ENCODE assay signal across 8 mouse cellular contexts in the genomic region with DNA sequence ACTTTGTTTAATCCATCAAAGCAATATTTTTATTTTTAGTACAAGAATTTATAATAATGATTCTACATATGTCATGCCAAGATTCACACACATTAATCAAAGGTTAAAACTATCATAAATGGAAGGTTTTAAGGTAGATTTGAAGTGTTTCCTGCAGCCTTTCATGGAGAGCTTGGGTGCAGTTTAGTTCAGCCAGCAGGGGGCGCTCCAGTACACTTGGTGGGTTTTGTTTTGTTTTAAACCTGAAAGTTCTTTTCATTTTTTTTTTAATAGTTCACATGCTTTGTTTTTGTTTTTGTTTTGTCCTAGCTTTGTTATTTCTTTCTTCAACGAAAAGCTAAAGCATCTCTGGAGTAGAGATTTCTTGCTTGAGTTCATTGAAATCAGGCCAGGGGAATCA.
DNase-seq lines count a peak whose midpoint lies in the region; ATAC-seq and TF ChIP-seq lines count a peak whose summit lies in the region.

No protein-coding gene starts in this region.

- no peaks in the 10 kb centered on the region for H3K36me3 ChIP-seq in kidney, embryonic 14.5 days (ENCODE audit: control insufficient read depth, insufficient read depth, low read length)
- no peaks in the 10 kb centered on the region for H3K36me3 ChIP-seq in MEL (ENCODE audit: control insufficient read depth in 1 of 2, insufficient read depth in 2 of 2, low read length in 2 of 2)
- H3K36me3 ChIP-seq in embryonic facial prominence, embryonic 14.5 days (ENCODE audit: control insufficient read depth, insufficient read depth, low read length), result no peaks in the 10 kb centered on the region
- no peaks in the 10 kb centered on the region for H3K36me3 ChIP-seq in liver, embryonic 14.5 days (replicated peaks; ENCODE audit: control insufficient read depth, insufficient read depth, low read depth)

- H3K4me3 ChIP-seq in kidney, embryonic 14.5 days (ENCODE audit: low read length), result no peak overlapping the region
- no peak overlapping the region for H3K4me3 ChIP-seq in MEL (ENCODE audit: control insufficient read depth in 1 of 2, insufficient read depth in 1 of 2, low read depth in 2 of 2, low read length in 2 of 2)
- H3K4me3 ChIP-seq in embryonic facial prominence, embryonic 14.5 days (ENCODE audit: low read depth, low read length), result no peak overlapping the region
- H3K4me3 ChIP-seq in liver, embryonic 14.5 days (ENCODE audit: insufficient read depth in 1 of 2, low read depth in 2 of 2, low read length in 2 of 2), result no peak overlapping the region

- H3K9me3 ChIP-seq in kidney, embryonic 14.5 days (ENCODE audit: control insufficient read depth, low read length), result no peaks in the 10 kb centered on the region
- H3K9me3 ChIP-seq in MEL (replicated peaks; ENCODE audit: insufficient read depth, low read length), result no peaks in the 10 kb centered on the region
- H3K9me3 ChIP-seq in embryonic facial prominence, embryonic 14.5 days (ENCODE audit: control insufficient read depth, low read length), result no peaks in the 10 kb centered on the region
- H3K9me3 ChIP-seq in liver, embryonic 14.5 days (ENCODE audit: control insufficient read depth, low read length), result no peaks in the 10 kb centered on the region

- H3K27me3 ChIP-seq in kidney, embryonic 14.5 days (ENCODE audit: control insufficient read depth, insufficient read depth, low read length), result no peaks in the 10 kb centered on the region
- no peaks in the 10 kb centered on the region for H3K27me3 ChIP-seq in MEL (ENCODE audit: control insufficient read depth in 1 of 2, insufficient read depth in 2 of 2, low read length in 2 of 2)
- H3K27me3 ChIP-seq in embryonic facial prominence, embryonic 14.5 days (replicated peaks; ENCODE audit: control insufficient read depth, insufficient read depth, low read length), result no peaks in the 10 kb centered on the region
- no peaks in the 10 kb centered on the region for H3K27me3 ChIP-seq in liver, embryonic 14.5 days (ENCODE audit: control insufficient read depth, insufficient read depth, low read length)

- peak; percentile 37 for DNase-seq in kidney, adult 18-20 months
- DNase-seq in MEL (ENCODE audit: low read depth, low spot score), result peak; percentile 35
- DNase-seq in adrenal gland, postnatal 14 days, result peak; percentile 73
- peak; percentile 9 for DNase-seq in embryonic facial prominence, embryonic 14.5 days (ENCODE audit: low spot score)
- peak in 1 of 3 experiments; percentile 4 for DNase-seq in liver, embryonic 14.5 days (ENCODE audit: low read depth in 3 of 3, low spot score in 3 of 3)
- peak; percentile 8 for DNase-seq in telencephalon, adult 2 months (ENCODE audit: low read depth, low spot score)
- no peak for DNase-seq in natural killer cell, adult 2 months (ENCODE audit: low spot score in 2 of 2)

- H3K79me2 ChIP-seq in MEL (ENCODE audit: control insufficient read depth, insufficient read depth, low read length, poor library complexity), result no peaks in the 10 kb centered on the region

- 8% methylated on average over 2 of the region's 2 CpGs for WGBS in kidney, embryonic 14.5 days
- 9% methylated on average over 2 of the region's 2 CpGs for WGBS in embryonic facial prominence, embryonic 14.5 days
- WGBS in liver, embryonic 14.5 days (ENCODE audit: insufficient replicate concordance), result 0% methylated on average over 2 of the region's 2 CpGs

- peak; percentile 55 for TF ChIP-seq RAD21 in MEL (IDR thresholded peaks at IDR 0.05; ENCODE audit: low read depth, low read length)

- H3K9ac ChIP-seq in kidney, embryonic 14.5 days (ENCODE audit: low read depth, low read length), result no peak overlapping the region
- no peak overlapping the region for H3K9ac ChIP-seq in MEL (ENCODE audit: control insufficient read depth, low read depth, low read length, poor library complexity, severe bottlenecking)
- no peak overlapping the region for H3K9ac ChIP-seq in embryonic facial prominence, embryonic 14.5 days (ENCODE audit: low read depth, low read length)
- H3K9ac ChIP-seq in liver, embryonic 14.5 days (replicated peaks), result no peak overlapping the region

- no peak for TF ChIP-seq POLR2A in MEL (IDR thresholded peaks at IDR 0.05; ENCODE audit: control insufficient read depth in 1 of 2, insufficient read depth in 1 of 2, low read depth in 1 of 2, low read length in 2 of 2, poor library complexity in 1 of 2)

- TF ChIP-seq CTCF in MEL (IDR thresholded peaks at IDR 0.05 in 2 of 3, conservative IDR thresholded peaks at IDR 0.05 in 1 of 3; ENCODE audit: control insufficient read depth in 1 of 3, insufficient read depth in 1 of 3, low read depth in 2 of 3, low read length in 3 of 3, poor library complexity in 1 of 3, severe bottlenecking in 1 of 3), result peak; percentile 54 to 77 (median 63)
- peak; percentile 63 for TF ChIP-seq CTCF in liver, embryonic 14.5 days (IDR thresholded peaks at IDR 0.05; ENCODE audit: low read depth)

- no peak for ATAC-seq in kidney, embryonic 14.5 days (ENCODE audit: low FRiP score, low TSS enrichment)
- ATAC-seq in embryonic facial prominence, embryonic 14.5 days (ENCODE audit: low read depth), result no peak
- no peak for ATAC-seq in liver, embryonic 14.5 days (ENCODE audit: insufficient read depth)

- no peak overlapping the region for H3K27ac ChIP-seq in kidney, embryonic 14.5 days (ENCODE audit: low read depth, low read length)
- no peak overlapping the region for H3K27ac ChIP-seq in MEL (ENCODE audit: control insufficient read depth, low read depth, low read length)
- H3K27ac ChIP-seq in embryonic facial prominence, embryonic 14.5 days (replicated peaks; ENCODE audit: low read depth, low read length), result no peak overlapping the region
- no peak overlapping the region for H3K27ac ChIP-seq in liver, embryonic 14.5 days

- no peak for TF ChIP-seq EP300 in MEL (IDR thresholded peaks at IDR 0.05; ENCODE audit: low read depth in 1 of 2, low read length in 2 of 2)
- no peak for TF ChIP-seq EP300 in liver, embryonic 14.5 days (IDR thresholded peaks at IDR 0.05; ENCODE audit: low read depth)

- H3K4me2 ChIP-seq in kidney, embryonic 14.5 days (replicated peaks; ENCODE audit: low read depth, low read length), result no peak overlapping the region
- H3K4me2 ChIP-seq in embryonic facial prominence, embryonic 14.5 days (ENCODE audit: low read depth, low read length), result no peak overlapping the region
- H3K4me2 ChIP-seq in liver, embryonic 14.5 days (ENCODE audit: low read depth), result no peak overlapping the region

- no peaks in the 10 kb centered on the region for H3K4me1 ChIP-seq in kidney, embryonic 14.5 days (ENCODE audit: control insufficient read depth, insufficient read depth, low read length)
- no peaks in the 10 kb centered on the region for H3K4me1 ChIP-seq in MEL (ENCODE audit: control insufficient read depth in 1 of 2, insufficient read depth in 2 of 2, low read length in 2 of 2)
- H3K4me1 ChIP-seq in embryonic facial prominence, embryonic 14.5 days (ENCODE audit: control insufficient read depth, insufficient read depth, low read length), result no peaks in the 10 kb centered on the region
- H3K4me1 ChIP-seq in liver, embryonic 14.5 days (replicated peaks; ENCODE audit: control insufficient read depth in 2 of 2, insufficient read depth in 2 of 2, low read length in 1 of 2), result no peaks in the 10 kb centered on the region

TF ChIP-seq in MEL, 35 proteins besides CTCF, POLR2A, EP300 and RAD21:
- TF ChIP-seq NELFE (IDR thresholded peaks at IDR 0.05; ENCODE audit: low read depth, low read length) (no peak), MAFK (IDR thresholded peaks at IDR 0.05; ENCODE audit: borderline replicate concordance, low read depth, low read length) (no peak), TAL1 (IDR thresholded peaks at IDR 0.05; ENCODE audit: low read length) (no peak), MYB (IDR thresholded peaks at IDR 0.05; ENCODE audit: low read depth, low read length) (no peak), ZMIZ1 (IDR thresholded peaks at IDR 0.05; ENCODE audit: low read depth, low read length) (no peak), GABPA (IDR thresholded peaks at IDR 0.05; ENCODE audit: low read depth, low read length) (no peak), HCFC1 (IDR thresholded peaks at IDR 0.05; ENCODE audit: low read depth, low read length) (no peak), MYC (IDR thresholded peaks at IDR 0.05; ENCODE audit: low read depth, low read length) (no peak), USF1 (IDR thresholded peaks at IDR 0.05; ENCODE audit: low read depth, low read length) (no peak), E2F4 (IDR thresholded peaks at IDR 0.05; ENCODE audit: borderline replicate concordance, low read depth, low read length) (no peak), CHD1 (IDR thresholded peaks at IDR 0.05; ENCODE audit: low read depth, low read length) (no peak), SMC3 (IDR thresholded peaks at IDR 0.05; ENCODE audit: low read depth, low read length) (peak; percentile 55), MAX (IDR thresholded peaks at IDR 0.05; ENCODE audit: low read length) (no peak), TBP (IDR thresholded peaks at IDR 0.05; ENCODE audit: low read depth, low read length) (no peak), ZC3H11A (IDR thresholded peaks at IDR 0.05; ENCODE audit: low read depth, low read length) (peak; percentile 34; the same call in 1 of the 2 replicates), POLR2AphosphoS2 (IDR thresholded peaks at IDR 0.05; ENCODE audit: low read length) (no peak), SIN3A (IDR thresholded peaks at IDR 0.05; ENCODE audit: low read length) (no peak)

Comparison
In these comparisons a context has a peak if more than half of its experiments do, and no peak if none do; other contexts are left out.
1. DNase-seq: peak in kidney, adult 18-20 months (single experiment), MEL (single experiment), adrenal gland, postnatal 14 days (single experiment), embryonic facial prominence, embryonic 14.5 days (single experiment) and telencephalon, adult 2 months (single experiment); none in natural killer cell, adult 2 months (0 of 2).